Mouse (Mus musculus): ENCODE measurements around the gene Ubap1. TPM values are rescaled to one million over a fixed set of nuclear protein-coding genes. Genes with fewer than 3 reads are reported as not detected.

Gene Ubap1
- polyA plus RNA-seq, 1 experiment from 2014 or later = 53.0 TPM

- Histone ChIP-seq H3K27me3 (ENCODE audit: control insufficient read depth, insufficient read depth, low read length) (no peaks in the 10 kb centered on the region), H3K9ac (ENCODE audit: low read length) (no peak overlapping the region), H3K4me3 (replicated peaks; ENCODE audit: low read length) (no peak overlapping the region), H3K36me3 (ENCODE audit: control insufficient read depth, insufficient read depth, low read length) (no peaks in the 10 kb centered on the region), H3K4me1 (ENCODE audit: control insufficient read depth, insufficient read depth, low read length) (no peaks in the 10 kb centered on the region), H3K27ac (ENCODE audit: low read length) (no peak overlapping the region), H3K9me3 (replicated peaks; ENCODE audit: control insufficient read depth, low read length) (no peaks in the 10 kb centered on the region), H3K4me2 (ENCODE audit: low read depth, low read length) (no peak overlapping the region)
- no peak for ATAC-seq (ENCODE audit: insufficient read depth, low FRiP score)
- WGBS = 79% methylated on average over 5 of the region's 5 CpGs
Measured at GRCm38 (mm10) chr4:41438931-41439330, 90.1 kb downstream of the Ubap1 start.

Other genes with a start within 250 kb of the Ubap1 start
- gene Nol6, start 224.5 kb upstream of the Ubap1 start, polyA plus RNA-seq (2015; fragmentation: Nextera tagmentation; extraction: Ambion mirVana) = 24.2 and 27.1 TPM in 2 replicates
- gene Ube2r2, start 213.3 kb upstream of the Ubap1 start, polyA plus RNA-seq (2015; fragmentation: Nextera tagmentation; extraction: Ambion mirVana) = 54.7 and 59.9 TPM in 2 replicates
- 51.9 and 55.2 TPM in 2 replicates for gene Ubap2, start 73.9 kb upstream of the Ubap1 start, polyA plus RNA-seq (2015; fragmentation: Nextera tagmentation; extraction: Ambion mirVana)
- gene Dcaf12, start 34.1 kb upstream of the Ubap1 start, polyA plus RNA-seq (2015; fragmentation: Nextera tagmentation; extraction: Ambion mirVana) = 62.9 and 65.0 TPM in 2 replicates
- 4.8 and 6.0 TPM in 2 replicates for gene Kif24, start 115.9 kb downstream of the Ubap1 start, polyA plus RNA-seq (2015; fragmentation: Nextera tagmentation; extraction: Ambion mirVana)
- gene Nudt2, start 116.2 kb downstream of the Ubap1 start, polyA plus RNA-seq (2015; fragmentation: Nextera tagmentation; extraction: Ambion mirVana) = 49.5 and 49.6 TPM in 2 replicates
- gene AI464131, start 154.1 kb downstream of the Ubap1 start, polyA plus RNA-seq (2015; fragmentation: Nextera tagmentation; extraction: Ambion mirVana) = 7.9 and 9.6 TPM in 2 replicates
- 0.65 and 0.87 TPM in 2 replicates for gene 1110017D15Rik, start 168.3 kb downstream of the Ubap1 start, polyA plus RNA-seq (2015; fragmentation: Nextera tagmentation; extraction: Ambion mirVana)
- gene Fam219a, start 220.5 kb downstream of the Ubap1 start, polyA plus RNA-seq (2015; fragmentation: Nextera tagmentation; extraction: Ambion mirVana) = 2.9 and 3.0 TPM in 2 replicates
- gene Dnaic1, start 220.8 kb downstream of the Ubap1 start, polyA plus RNA-seq (2015; fragmentation: Nextera tagmentation; extraction: Ambion mirVana) = 4.7 and 5.1 TPM in 2 replicates